Mouse (Mus musculus): ENCODE measurements around the gene Cbfa2t3.

DNA sequence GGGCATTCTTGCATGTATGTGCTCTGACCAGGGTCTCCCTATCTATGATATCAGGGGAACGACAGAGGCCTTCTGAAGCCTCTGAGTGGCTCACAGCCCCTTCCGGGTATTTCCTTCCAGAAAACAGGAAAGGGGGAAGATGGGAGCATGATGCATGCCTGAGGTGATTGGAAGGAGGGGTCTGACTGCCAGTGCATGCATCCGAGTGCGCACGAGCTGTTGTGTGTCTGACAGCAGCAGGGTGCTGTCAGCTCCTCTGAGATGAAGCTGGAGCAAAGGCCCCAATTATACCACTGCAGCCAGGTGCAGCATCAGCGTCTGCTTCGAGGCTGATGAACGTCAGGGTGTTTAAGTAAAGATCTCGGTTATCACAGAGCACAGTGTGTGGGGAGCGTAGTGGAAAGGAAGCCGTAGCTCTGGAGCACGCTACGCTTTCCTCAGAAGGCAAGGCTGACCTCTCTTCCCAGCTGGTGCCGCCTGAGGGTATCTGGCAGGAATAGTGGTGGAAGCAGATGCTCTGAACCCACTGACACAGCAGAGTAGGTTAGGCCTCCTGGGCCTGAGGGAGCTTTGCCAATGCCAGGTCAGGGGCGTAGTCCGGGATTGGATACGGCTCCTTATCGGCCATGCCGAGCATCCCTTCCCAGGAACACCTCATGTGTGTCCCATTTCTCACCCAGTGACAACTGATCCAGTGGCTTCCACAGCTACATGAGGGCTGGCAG is 105.0 kb downstream of the Cbfa2t3 start:
- TF ChIP-seq POLR2A (IDR thresholded peaks at IDR 0.05; ENCODE audit: extremely low read depth, insufficient read depth, low read length) (no peak), CTCF (IDR thresholded peaks at IDR 0.05; ENCODE audit: low read depth, low read length) (no peak)

Data from liver, adult 2 months (tissue).